Mouse (Mus musculus) ES-CJ7 (cell line): ENCODE data around the gene D230025D16Rik.
A peak's percentile ranks its signal among the peaks of the same experiment; 100 is the strongest.
"Not testable (repeated sequence)": the region's sequence is repeated elsewhere in the genome, so short reads cannot be mapped to it uniquely, and the experiment has no call there.

ENCODE experiments used
- DNase-seq: peaks from one replicate; pipeline ENCODE4 v3.0.0; 2011; ENCODE audit warnings: low read depth, low spot score

Gene D230025D16Rik

DNA sequence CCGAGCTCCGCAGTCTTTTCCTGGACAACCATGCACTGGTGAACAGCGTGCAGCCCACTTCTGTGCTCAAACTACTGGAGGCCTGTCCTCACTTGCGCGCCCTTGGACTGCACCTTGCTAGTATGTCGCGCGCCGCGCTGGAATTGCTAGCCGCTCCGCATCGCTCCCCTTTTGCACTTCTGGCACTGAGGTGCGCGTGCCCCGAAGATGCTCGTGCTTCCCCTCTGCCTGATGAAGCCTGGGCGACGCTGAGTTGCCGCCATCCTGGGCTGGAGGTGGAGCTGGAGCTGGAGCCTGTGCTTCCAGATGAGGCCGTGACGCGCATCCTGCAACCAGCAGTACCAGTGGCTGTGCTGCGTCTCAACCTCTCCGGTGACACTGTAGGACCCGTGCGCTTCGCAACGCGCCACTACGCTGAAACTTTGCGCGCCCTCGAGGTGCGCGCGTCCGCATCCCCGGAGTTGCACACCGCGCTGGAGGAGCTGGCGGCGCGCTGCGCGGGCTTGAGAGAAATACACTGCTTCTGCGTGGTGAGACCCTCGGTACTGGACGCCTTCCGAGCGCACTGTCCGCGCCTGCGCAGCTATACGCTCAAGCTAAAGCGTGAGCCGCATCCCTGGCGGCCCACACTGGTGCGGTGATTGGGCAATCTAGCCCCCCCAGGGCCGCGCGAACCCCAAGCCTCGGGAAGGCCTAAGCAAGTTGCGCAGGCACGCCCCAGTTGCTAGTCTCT, 43.6 kb downstream of the D230025D16Rik start:
- peak; percentile 94 for DNase-seq

DNA sequence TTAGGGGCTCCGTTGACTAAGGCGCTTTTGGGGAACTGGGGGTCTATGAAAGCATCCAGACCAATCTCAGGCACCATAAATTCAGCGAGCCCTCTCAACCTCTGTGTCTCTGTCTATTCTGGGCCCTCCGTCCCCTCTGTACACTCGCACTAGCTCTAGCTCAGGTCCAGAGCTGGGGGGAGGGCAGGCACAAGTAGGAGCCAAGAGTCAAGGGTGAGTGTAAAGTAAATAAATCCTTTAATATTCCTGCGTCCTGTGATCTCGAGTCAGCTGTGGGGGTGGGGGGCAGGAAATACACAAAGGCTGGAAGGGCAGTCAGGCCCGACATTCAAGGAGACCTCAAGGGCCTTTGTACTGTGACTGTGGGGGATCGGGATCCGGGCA, 44.1 kb downstream of the D230025D16Rik start:
- DNase-seq: no peak

DNA sequence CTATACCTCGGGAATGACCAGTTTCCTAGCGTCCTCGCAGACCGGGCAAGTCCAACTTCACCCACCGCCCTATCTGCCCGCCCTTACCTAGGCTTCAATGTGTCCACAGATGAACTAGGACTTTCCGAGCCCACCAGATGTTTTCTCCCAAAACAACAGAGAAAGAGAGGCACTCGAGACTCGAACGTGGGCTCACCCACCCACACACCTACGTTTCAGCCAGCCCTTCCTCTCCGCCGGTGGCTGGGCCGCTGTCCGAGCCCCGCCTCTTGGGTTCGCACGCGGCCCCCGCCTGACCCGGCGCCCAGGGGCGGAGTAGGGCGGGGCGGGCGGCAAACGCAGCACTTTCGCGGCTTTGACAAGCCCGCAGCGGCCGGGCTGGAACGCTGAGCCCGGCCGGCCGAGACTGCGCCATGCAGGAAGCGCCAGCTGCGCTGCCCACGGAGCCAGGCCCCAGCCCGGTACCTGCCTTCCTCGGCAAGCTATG, 44.6 kb downstream of the D230025D16Rik start, which contains the start of gene Hsf4:
Gene Hsf4, plus strand, starts transcription at position 341 of the 487 bp plus-strand sequence.
- no peak for DNase-seq

DNA sequence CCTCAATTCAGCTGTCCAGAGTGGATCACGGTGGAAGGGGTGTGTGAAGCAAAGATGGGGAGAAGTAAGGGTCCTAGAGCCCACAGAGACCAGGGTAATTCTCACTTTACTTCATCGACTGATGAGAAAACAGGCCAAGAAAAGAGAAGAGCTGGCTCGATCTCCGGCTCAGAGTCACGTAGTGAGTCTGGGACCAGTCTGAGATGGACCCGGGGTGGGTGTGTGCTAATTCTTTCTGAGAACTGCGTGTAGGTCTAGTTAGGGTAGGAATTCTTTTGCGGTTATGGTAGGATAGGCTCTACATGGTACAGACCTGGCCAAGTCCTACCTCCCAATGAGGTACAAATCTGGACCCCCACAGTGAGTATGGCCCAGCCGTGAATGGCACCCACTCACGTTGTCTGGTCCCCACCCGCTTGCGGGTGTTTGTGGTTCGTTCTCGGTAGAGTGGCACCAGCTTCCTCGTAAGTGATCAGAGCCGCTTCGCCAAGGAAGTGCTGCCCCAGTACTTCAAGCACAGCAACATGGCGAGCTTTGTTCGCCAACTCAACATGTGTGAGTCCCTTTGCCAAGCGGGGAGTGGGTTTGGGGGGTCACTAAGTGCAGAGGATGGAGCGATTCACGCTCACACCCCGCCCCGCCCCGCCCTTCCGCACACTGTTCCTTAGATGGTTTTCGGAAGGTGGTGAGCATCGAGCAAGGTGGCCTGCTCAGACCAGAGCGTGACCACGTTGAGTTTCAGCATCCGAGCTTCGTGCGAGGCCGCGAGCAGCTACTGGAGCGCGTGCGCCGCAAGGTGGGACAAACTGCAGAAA, 45.4 kb downstream of the D230025D16Rik start:
- DNase-seq: no peak

DNA sequence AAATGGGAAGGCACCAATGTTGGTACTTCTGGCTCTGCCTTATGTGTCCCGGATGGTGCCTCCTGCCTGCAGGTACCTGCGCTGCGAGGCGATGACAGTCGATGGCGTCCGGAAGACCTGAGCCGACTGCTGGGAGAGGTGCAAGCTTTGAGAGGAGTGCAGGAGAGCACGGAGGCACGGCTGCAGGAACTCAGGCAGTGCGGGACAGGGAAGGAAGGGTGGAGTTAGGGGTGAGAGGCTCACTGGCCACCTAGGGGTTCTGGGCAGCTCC, 45.9 kb downstream of the D230025D16Rik start:
- no peak for DNase-seq

DNA sequence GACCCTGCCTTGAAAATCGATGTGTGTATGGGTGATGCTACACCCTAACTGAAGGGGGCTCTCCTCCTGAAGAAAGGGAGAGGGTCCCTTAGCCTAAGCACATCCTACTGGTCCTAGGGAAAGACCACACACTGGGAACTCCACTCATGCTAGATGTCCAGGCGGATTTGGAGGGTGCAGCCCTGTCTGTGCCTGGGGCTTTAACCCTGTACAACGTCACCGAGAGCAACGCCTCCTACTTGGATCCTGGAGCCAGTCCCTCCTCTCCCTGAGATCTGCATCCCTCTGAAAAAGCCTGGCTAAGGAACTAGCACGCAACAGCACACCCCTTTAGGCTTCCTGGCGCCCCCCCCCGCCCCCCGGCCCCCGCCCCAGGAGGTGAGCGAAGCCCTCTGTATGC, 50.4 kb downstream of the D230025D16Rik start:
- DNase-seq: no peak

DNA sequence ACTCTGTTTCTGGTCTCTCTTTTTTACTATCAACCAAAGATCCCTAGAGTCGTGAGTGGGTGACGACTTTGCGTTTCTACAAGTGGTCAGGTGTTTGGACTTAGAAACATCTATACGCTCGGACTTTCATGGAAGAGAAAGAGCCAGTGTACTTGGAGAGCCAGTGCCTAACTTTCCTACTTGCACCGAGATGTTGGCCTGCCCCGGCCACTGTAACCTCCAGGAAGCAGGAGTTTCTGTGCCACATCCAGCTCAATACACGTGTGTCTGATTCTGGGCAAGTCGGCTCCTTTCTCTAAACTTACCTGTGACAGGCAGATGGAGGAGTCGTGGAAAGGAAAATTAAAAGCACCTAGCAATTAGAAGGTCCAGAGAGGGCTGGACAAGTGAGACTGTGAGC, 50.9 kb downstream of the D230025D16Rik start, which contains the start of gene Nol3:
Gene Nol3, plus strand, starts transcription at position 301 of the 400 bp plus-strand sequence.
- no peak for DNase-seq

DNA sequence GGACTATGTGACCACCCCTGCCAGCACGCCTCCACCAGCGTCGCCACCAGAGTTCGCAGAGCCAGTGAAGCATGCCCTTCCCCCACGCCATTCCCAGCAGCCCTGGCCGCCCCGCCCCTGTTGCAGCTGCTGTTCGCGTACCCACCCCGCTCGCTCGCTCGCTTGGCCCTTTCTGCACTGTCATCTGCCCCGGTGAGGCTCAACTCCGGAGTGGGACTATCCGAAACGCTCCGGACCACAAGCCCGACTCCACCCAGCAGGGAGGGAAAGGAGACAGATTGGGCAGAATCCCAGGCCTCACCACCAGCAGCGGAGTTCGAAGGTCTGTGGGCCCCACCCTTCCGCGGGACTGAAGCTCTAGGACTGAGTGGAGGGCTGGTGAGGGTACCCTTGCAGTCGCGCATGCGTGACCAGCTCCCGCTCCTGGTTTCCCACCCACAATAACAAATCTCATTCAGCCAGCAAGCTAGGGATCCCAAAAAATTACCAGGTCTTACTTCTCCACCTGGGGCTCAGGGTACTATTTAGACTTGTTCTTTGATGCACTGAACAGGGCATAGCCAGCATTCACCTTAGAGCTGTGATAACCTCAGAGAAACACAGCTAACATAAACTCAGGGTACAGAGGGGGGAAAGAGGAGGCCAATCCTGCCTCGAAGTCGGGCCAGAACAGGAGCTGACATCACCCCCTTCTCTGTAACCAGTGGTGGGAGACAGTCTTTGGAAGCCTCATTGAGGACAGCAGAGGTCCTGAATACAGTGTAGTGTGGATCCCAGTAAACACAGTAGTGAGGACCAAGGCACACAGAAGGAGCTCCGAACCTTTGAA, 51.6 kb downstream of the D230025D16Rik start:
- peak; percentile 88 for DNase-seq

DNA sequence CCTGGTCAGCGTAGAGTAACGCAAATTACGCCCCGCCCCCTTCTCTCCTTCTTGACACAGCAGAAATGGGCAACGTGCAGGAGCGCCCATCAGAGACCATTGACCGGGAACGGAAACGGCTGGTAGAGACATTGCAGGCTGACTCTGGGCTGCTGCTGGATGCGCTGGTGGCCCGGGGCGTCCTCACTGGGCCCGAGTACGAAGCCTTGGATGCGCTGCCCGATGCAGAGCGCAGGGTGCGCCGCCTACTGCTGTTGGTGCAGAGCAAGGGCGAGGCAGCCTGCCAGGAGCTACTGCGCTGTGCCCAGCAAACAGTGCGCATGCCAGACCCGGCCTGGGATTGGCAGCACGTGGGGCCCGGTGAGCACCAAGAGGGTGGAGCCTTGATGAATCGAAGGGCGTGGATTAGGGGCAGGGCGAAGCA, 54.0 kb downstream of the D230025D16Rik start:
- no peak for DNase-seq

DNA sequence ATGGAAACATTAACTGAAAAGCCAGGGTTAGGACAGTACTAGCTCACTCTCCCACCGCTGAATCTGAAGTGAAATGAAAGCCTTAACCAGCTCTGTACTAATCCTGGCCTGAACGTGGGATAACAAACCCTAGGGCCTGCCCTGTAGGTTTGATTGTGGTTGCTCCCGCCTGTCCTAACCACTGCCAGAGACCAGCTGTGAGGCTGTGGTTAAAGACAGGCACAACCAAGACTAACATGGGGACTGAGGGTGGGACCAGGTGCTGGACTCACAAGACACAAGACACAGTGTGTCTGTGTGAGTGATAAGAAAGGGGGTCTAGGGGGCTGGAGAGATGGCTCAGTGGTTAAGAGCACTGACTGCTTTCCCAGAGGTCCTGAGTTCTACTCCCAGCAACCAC, 55.6 kb downstream of the D230025D16Rik start:
- no peak for DNase-seq

DNA sequence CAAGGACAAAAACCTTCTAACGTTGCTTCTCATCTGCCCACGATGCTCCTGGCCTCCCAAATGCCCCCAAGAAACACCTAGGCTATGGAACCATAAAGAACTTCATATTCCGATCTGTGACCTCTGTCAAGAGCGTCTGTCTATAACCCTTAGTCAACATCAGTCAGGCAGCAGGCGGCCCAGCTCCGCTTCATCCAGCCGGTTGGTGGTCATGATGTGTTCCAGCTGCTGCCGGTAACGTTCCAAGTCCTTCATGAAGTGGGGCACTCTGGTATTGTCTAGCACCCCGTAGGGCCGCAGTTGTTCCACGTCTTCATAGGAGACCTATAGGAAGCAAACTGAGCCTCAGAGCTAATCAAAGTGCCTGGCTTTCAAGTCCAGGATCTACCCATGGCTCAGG, 56.9 kb downstream of the D230025D16Rik start:
- no peak for DNase-seq

DNA sequence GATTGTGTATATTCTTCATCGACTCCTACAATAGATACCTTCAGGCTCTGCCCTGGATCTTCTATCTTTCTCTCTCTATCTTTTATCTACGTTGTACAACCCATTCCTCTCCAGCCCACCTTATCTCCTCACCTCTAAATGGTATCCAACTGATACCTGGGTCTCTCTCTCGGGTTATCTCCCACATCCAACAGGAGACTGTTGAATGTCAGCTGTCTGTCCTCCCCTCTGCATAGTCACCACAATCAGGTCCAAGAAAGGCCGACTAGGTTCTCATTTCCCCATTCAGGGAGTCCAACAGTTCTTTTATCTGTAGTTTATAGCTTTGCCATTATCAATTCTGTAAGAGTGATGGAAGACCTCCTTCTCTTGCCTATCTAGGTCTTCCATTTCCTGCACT, 57.3 kb downstream of the D230025D16Rik start:
- DNase-seq: no peak

DNA sequence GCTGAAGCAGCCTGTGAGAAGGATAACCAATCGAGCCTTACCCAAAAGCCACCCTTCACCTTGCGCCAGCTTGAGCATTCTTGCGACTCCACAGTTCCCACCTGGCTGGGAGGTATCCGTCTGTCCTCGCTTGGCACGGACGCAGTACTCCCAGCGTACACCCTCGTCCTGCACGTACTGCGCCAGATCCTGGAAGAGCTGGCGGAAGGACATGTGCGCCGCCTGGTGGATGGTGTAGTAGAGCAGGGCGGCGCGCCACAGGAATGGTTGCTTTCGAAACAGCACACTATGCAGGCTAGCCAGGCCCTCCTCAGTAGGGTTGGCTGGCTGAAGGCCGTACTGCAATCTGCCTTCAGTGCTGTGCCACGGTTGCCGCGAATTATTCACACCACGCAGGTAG, 58.1 kb downstream of the D230025D16Rik start:
- peak; percentile 91 for DNase-seq

DNA sequence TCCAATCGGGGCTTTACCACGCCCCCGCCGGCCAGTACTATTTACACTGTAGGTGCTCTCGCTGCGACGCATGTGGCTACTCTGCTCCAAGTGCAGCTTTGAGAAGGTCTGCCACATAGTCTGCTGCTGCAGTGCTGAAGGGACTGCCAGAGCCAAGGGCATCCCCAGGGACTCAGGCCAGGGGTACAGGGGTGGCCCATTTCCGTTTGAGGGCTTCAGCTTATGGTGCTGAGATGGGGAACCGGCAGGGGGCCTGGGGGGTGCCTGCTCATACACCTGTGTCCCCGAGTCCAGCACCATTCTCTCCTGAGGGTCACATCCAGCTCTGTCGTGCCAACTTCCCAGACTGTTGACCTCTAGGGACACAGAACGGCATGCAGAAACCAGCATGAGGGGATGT, 60.6 kb downstream of the D230025D16Rik start:
- DNase-seq: no peak

DNA sequence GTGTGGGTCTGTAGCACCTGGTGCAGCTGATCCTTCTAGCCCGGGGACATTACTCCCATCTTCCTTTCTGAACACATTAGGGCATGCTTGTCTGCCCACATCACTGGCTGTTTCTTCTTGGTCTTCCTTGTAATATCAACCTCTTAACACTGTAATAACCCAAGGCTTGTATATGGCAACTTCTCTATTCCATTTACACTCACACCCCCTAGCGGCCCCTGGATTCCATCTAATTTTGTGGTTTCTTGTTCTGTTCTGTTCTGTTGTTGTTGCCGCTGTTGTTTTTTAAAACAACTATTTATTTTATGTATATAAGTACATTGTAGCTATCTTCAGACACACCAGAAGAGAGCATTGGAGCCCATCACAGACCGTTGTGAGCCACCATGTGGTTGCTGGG, 62.0 kb downstream of the D230025D16Rik start:
- no peak for DNase-seq

DNA sequence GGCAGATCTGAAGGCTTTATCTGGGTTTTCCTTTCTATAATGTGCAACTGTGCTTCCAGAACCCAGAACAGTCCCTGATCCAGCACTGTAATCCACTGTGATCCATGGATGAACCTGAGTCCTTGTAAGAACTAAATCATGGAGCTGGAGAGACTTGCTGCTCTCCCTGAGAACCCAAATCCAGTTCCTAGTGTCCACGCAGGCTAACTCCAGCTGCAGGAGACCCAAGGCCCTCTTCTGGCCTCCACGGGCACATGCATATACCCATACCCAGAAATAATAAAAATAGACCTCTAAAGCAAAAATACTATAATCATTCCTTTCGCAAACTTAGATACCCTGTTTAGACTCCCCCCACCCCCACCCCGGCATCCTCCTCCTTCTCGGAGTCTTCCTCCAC, 63.3 kb downstream of the D230025D16Rik start:
- DNase-seq: no peak

DNA sequence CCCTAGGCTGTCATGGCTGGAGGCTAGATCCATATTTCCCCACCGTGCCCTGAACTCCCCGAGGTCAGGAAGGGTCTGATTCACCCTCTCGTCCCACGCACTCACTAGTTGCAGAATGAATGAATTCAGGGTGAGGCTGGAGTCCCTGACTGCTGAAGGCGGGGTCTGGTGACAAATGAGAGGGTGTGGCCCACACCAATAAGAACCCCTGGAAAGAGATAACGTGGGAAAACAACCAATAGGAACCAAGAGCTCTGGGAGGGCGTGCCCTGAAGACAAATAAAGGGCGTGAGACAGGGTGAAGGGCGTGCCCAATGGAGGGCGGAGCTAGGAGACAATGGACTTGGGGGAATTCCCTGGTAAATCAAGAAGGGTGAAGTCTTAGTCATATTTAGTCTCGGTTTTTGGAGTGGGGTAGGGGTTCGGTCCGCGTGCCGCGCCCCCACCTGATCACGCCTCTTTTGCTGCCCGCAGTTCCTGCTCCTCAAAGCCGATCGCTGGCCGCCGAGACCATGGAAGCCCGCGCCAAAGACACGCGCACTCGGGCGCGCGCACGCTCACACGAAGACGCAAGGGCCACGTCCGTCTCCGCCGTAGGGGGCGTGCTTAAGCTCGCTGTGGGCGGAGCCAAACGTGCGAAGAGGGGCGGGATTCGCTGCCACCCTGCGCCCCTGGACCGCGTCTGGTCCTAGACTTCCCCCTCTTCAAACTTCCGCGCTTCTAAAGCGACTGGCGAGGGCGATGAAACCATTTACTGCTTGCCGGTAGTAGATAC, 64.2 kb downstream of the D230025D16Rik start:
- DNase-seq: peak; percentile 99

DNA sequence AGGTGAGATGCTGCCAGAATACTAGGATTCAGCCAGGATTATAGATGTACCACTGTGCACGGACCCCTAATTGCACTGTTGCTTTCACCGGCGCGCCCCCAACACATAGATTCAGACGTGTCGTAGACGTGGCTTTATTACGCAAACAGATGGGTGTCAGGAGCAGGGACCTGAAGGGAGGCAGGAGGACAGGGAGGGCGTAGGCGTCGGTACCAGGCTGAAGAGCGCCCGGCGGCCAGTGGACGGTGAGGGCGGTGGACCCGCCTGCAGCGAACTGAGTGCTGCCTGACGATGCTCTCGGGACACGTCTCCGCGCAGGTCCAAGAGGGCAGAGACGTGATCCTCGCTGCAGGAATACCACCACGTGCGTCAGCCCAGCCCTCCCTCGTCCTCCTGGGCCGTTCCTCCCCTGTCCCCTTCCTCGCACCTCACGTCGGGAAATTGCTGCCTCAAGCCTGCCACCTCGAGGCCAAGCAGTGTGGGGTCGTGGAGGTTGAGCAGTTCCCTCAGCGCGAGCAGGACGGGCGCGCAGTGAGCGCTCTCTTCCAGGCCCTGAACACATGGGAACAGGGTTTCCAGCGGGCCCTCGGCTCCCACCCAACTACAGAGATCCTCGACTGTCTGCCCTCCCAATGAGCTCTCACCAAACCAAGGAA, 65.0 kb downstream of the D230025D16Rik start, which contains the start of gene 4931428F04Rik:
Gene 4931428F04Rik, minus strand, starts transcription at position 60 of the 656 bp plus-strand sequence.
- DNase-seq: peak; percentile 88

DNA sequence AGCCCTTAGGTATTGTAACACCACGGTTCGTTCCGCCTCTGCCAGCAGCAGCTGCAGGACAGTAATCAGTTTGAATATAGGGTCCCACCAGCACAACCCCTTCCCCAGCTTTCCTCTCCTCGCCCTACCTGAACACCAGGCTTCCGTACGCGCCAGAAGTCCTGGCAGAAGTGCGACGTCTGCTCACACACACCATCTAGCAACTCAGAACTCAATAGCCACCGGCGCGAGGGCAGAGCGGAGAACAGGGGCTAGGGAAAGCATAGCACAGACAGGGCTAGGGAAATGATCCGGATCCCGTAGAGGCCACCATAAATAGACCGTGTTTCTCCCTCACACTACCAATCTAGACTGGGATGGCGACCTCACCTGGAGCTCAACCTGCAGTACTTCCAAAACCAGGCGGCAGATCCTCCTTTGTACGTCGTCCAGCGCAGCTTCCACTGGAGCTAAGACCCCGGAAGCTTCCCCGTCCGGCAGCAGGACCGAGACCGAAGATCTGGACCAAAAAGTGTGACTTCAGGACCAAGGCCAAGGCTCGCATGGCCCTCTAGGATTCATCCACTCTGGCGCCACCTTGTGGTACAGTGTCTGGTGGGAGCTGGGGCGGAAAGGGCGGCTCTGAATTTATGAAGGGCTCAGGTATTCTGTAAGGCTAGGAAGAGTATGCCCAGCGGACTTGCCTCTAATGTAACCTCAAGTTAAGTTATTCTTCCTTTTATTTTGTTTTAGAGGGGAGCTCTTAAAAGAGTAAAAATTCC, 65.8 kb downstream of the D230025D16Rik start:
- DNase-seq: peak; percentile 93

DNA sequence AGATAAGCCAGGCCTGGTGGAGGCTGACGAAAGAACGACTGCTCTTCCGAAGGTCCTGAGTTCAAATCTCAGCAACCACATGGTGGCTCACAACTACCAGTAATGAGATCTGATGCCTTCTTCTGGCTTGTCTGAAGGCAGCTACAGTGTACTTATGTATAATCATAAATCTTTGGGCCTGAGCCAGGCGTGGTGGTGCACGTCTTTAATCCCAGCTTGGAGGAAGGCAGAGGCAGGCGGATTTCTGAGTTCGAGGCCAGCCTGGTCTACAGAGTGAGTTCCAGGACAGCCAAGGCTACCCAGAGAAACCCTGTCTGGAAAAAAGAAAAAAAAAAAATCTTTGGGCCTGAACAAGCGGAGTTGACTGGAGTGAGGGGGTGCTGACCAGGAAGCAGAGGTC, 66.4 kb downstream of the D230025D16Rik start:
- not testable (repeated sequence) for DNase-seq
